Comparison of ENCODE assay signal across 9 mouse cellular contexts in genomic region chr3:30601610-30602064, GRCm38 (mm10). TPM values are rescaled to one million over a fixed set of nuclear protein-coding genes. Genes with fewer than 3 reads are reported as not detected.
DNase-seq lines count a peak whose midpoint lies in the region; ATAC-seq and TF ChIP-seq lines count a peak whose summit lies in the region.
"Had no signal": no experiment of that assay in that cellular context is flagged by ENCODE, and none has a peak within 500 bp of the region (broad histone marks: within the 10 kb centered on the region; RNA-seq: fewer than 3 reads in every experiment).

No protein-coding gene starts in this region.

- WGBS in heart, embryonic 12.5 days, result 1% methylated on average over 13 of the region's 13 CpGs
- WGBS in forebrain, embryonic 14.5 days, result 2% methylated on average over 13 of the region's 13 CpGs
- WGBS in liver, embryonic 15.5 days (ENCODE audit: insufficient replicate concordance), result under 1% methylated on average over 13 of the region's 13 CpGs

- ATAC-seq in heart, embryonic 12.5 days (ENCODE audit: insufficient number of reproducible peaks, low FRiP score), result no peak
- ATAC-seq in forebrain, embryonic 14.5 days, result no peak
- no peak for ATAC-seq in liver, embryonic 15.5 days (ENCODE audit: insufficient read depth)

- H3K9me3 ChIP-seq in heart, embryonic 12.5 days (replicated peaks), result no peaks in the 10 kb centered on the region
- H3K9me3 ChIP-seq in E14TG2a.4 (ENCODE audit: low read length), result no peaks in the 10 kb centered on the region
- no peaks in the 10 kb centered on the region for H3K9me3 ChIP-seq in forebrain, embryonic 14.5 days (replicated peaks; ENCODE audit: control insufficient read depth, low read length)
- no peaks in the 10 kb centered on the region for H3K9me3 ChIP-seq in liver, embryonic 15.5 days (replicated peaks)

- H3K27ac ChIP-seq in heart, embryonic 12.5 days (ENCODE audit: poor library complexity, severe bottlenecking), result peak overlapping the region; percentile 96
- peak overlapping the region; percentile 91 for H3K27ac ChIP-seq in forebrain, embryonic 14.5 days (ENCODE audit: low read depth, low read length)
- peak overlapping the region; percentile 98 for H3K27ac ChIP-seq in liver, embryonic 15.5 days (replicated peaks)

- no peak for TF ChIP-seq CTCF in E14TG2a.4 (conservative IDR thresholded peaks at IDR 0.05; ENCODE audit: low read length)

- peaks cover 19% of the 10 kb centered on the region for H3K36me3 ChIP-seq in heart, embryonic 12.5 days
- H3K36me3 ChIP-seq in E14TG2a.4 (ENCODE audit: insufficient read depth, low read length), result peaks cover 27% of the 10 kb centered on the region
- H3K36me3 ChIP-seq in forebrain, embryonic 14.5 days (ENCODE audit: control insufficient read depth, insufficient read depth, low read length), result peaks cover 18% of the 10 kb centered on the region
- peaks cover 22% of the 10 kb centered on the region for H3K36me3 ChIP-seq in liver, embryonic 15.5 days (replicated peaks)

- peak overlapping the region; percentile 69 for H3K4me3 ChIP-seq in heart, embryonic 12.5 days
- H3K4me3 ChIP-seq in E14TG2a.4 (replicated peaks; ENCODE audit: low read length), result peak overlapping the region; percentile 99
- H3K4me3 ChIP-seq in forebrain, embryonic 14.5 days (ENCODE audit: low read depth, low read length), result peak overlapping the region; percentile 68
- H3K4me3 ChIP-seq in liver, embryonic 15.5 days (replicated peaks), result peak overlapping the region; percentile 91

- peak overlapping the region; percentile 88 for H3K4me2 ChIP-seq in heart, embryonic 12.5 days
- peak overlapping the region; percentile 79 for H3K4me2 ChIP-seq in forebrain, embryonic 14.5 days (ENCODE audit: low read length)
- H3K4me2 ChIP-seq in liver, embryonic 15.5 days, result peak overlapping the region; percentile 91

- DNase-seq in heart, adult 8-10 months (ENCODE audit: low spot score), result no peak
- no peak for DNase-seq in forebrain, embryonic 14.5 days (ENCODE audit: low spot score)
- no peak for DNase-seq in adrenal gland, adult (ENCODE audit: inconsistent age in 2 of 2, low spot score in 1 of 2)
- no peak for DNase-seq in layer of hippocampus, adult 11-12 months (ENCODE audit: low spot score)
- DNase-seq in adrenal gland, postnatal 36 days, result no peak

- H3K4me1 ChIP-seq in heart, embryonic 12.5 days (replicated peaks), result peaks cover 12% of the 10 kb centered on the region
- H3K4me1 ChIP-seq in E14TG2a.4 (replicated peaks; ENCODE audit: low read depth, low read length), result peaks cover 48% of the 10 kb centered on the region
- peaks cover 12% of the 10 kb centered on the region for H3K4me1 ChIP-seq in forebrain, embryonic 14.5 days (ENCODE audit: control insufficient read depth, insufficient read depth, low read length)
- H3K4me1 ChIP-seq in liver, embryonic 15.5 days (replicated peaks), result peaks cover 24% of the 10 kb centered on the region

- peak overlapping the region; percentile 82; the same call in 1 of the 2 replicates for H3K9ac ChIP-seq in heart, embryonic 12.5 days
- peak overlapping the region; percentile 80 for H3K9ac ChIP-seq in forebrain, embryonic 14.5 days (ENCODE audit: low read length)
- peak overlapping the region; percentile 78 for H3K9ac ChIP-seq in liver, embryonic 15.5 days

- H3K27me3 ChIP-seq in heart, embryonic 12.5 days (replicated peaks), result peaks cover 12% of the 10 kb centered on the region
- H3K27me3 ChIP-seq in E14TG2a.4 (ENCODE audit: insufficient read depth, low read length), result peaks cover 31% of the 10 kb centered on the region
- H3K27me3 ChIP-seq in forebrain, embryonic 14.5 days (replicated peaks; ENCODE audit: control insufficient read depth, insufficient read depth, low read length), result no peaks in the 10 kb centered on the region
- H3K27me3 ChIP-seq in liver, embryonic 15.5 days, result peaks cover 32% of the 10 kb centered on the region

RNA-seq across cellular contexts. Expression of gene Mynn, which starts 0.2 kb away (rescaled TPM):
- 23.2 and 25.0 TPM in 2 replicates for polyA plus RNA-seq in heart, embryonic 12.5 days (2016; fragmentation: Nextera tagmentation; extraction: Ambion mirVana)
- 10 to 100 TPM; 10.1 to 13.4 (median 11.9) TPM for total RNA-seq in heart, adult 8-10 months (2022)
- 35.4 and 40.8 TPM in 2 replicates for polyA plus RNA-seq in forebrain, embryonic 14.5 days (2014; fragmentation: Nextera tagmentation; extraction: Ambion mirVana)
- polyA plus RNA-seq in liver, embryonic 15.5 days (2015; fragmentation: Nextera tagmentation; extraction: Ambion mirVana), result 12.4 and 13.0 TPM in 2 replicates
- total RNA-seq in adrenal gland, postnatal 36 days (2021), result 10 to 100 TPM; 19.0 to 24.1 TPM

RNA-seq across cellular contexts. Expression of gene Actrt3, which starts 1.9 kb away (rescaled TPM):
- polyA plus RNA-seq in heart, embryonic 12.5 days (2016; fragmentation: Nextera tagmentation; extraction: Ambion mirVana), result not detected in 2 replicates
- not detected for total RNA-seq in heart, adult 8-10 months (2022)
- 0.17 and 0.25 TPM in 2 replicates for polyA plus RNA-seq in forebrain, embryonic 14.5 days (2014; fragmentation: Nextera tagmentation; extraction: Ambion mirVana)
- polyA plus RNA-seq in liver, embryonic 15.5 days (2015; fragmentation: Nextera tagmentation; extraction: Ambion mirVana), result not detected in 2 replicates
- total RNA-seq in adrenal gland, postnatal 36 days (2021), result not detected
- total RNA-seq: megakaryocyte-erythroid progenitor cell, adult 5-6 weeks had no signal

RNA-seq across cellular contexts. Expression of gene Lrriq4, which starts 42.7 kb away (rescaled TPM):
- polyA plus RNA-seq in heart, embryonic 12.5 days (2016; fragmentation: Nextera tagmentation; extraction: Ambion mirVana), result 0.15 TPM in 1 of 2 replicates, not detected in the other
- total RNA-seq in heart, adult 8-10 months (2022), result not detected
- polyA plus RNA-seq in forebrain, embryonic 14.5 days (2014; fragmentation: Nextera tagmentation; extraction: Ambion mirVana), result not detected in 2 replicates
- not detected in 2 replicates for polyA plus RNA-seq in liver, embryonic 15.5 days (2015; fragmentation: Nextera tagmentation; extraction: Ambion mirVana)
- total RNA-seq in adrenal gland, postnatal 36 days (2021), result not detected
- total RNA-seq: megakaryocyte-erythroid progenitor cell, adult 5-6 weeks had no signal

RNA-seq across cellular contexts. Expression of gene Lrrc34, which starts 46.0 kb away (rescaled TPM):
- polyA plus RNA-seq in heart, embryonic 12.5 days (2016; fragmentation: Nextera tagmentation; extraction: Ambion mirVana), result 0.49 and 0.62 TPM in 2 replicates
- not detected for total RNA-seq in heart, adult 8-10 months (2022)
- 1.3 and 1.6 TPM in 2 replicates for polyA plus RNA-seq in forebrain, embryonic 14.5 days (2014; fragmentation: Nextera tagmentation; extraction: Ambion mirVana)
- polyA plus RNA-seq in liver, embryonic 15.5 days (2015; fragmentation: Nextera tagmentation; extraction: Ambion mirVana), result 0.05 TPM in 1 of 2 replicates, not detected in the other
- under 1 TPM in 1 of 2 experiments, not detected in 1; 0.13 TPM for total RNA-seq in adrenal gland, postnatal 36 days (2021)
- total RNA-seq: megakaryocyte-erythroid progenitor cell, adult 5-6 weeks had no signal

RNA-seq across cellular contexts. Expression of gene Mecom, which starts 53.8 kb away (rescaled TPM):
- 38.7 and 43.8 TPM in 2 replicates for polyA plus RNA-seq in heart, embryonic 12.5 days (2016; fragmentation: Nextera tagmentation; extraction: Ambion mirVana)
- 10 to 100 TPM; 13.6 to 19.5 (median 16.5) TPM for total RNA-seq in heart, adult 8-10 months (2022)
- polyA plus RNA-seq in forebrain, embryonic 14.5 days (2014; fragmentation: Nextera tagmentation; extraction: Ambion mirVana), result 3.2 and 4.0 TPM in 2 replicates
- 0.79 and 1.0 TPM in 2 replicates for polyA plus RNA-seq in liver, embryonic 15.5 days (2015; fragmentation: Nextera tagmentation; extraction: Ambion mirVana)
- 1 to 10 TPM; 6.4 TPM for total RNA-seq in adrenal gland, postnatal 36 days (2021)
